Mouse (Mus musculus): ENCODE data around the gene Scrn3. TPM values are rescaled to one million over a fixed set of nuclear protein-coding genes. Genes with fewer than 3 reads are reported as not detected.

Scrn3 gene
- polyA plus RNA-seq, 1 experiment from 2014 or later, result 21.1 TPM

DNA sequence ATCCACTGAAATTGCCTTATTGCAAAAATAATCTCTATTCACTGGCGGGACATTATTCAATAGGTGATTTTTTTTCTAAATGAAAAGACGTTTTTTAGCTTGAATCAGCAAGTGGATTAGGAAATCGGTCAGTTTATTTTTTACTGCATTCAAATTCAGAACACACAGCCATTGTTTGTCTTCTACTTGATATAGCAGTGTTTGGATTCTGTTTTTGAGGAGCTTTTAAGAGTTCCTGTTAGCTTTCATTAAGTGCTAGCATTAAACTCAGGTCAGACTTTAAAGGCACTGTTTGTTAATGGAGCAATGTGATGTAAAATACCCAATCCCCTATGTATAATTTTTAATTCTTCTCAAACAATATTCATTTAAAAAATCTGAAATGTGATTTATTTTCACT, 13.6 kb upstream of the Scrn3 start:
- H3K4me1 ChIP-seq, result no peaks in the 10 kb centered on the region
- H3K9ac ChIP-seq, result no peak overlapping the region
- H3K36me3 ChIP-seq, result peaks cover 23% of the 10 kb centered on the region
- H3K4me3 ChIP-seq, result no peak overlapping the region
- no peaks in the 10 kb centered on the region for H3K27me3 ChIP-seq
- no peak overlapping the region for H3K4me2 ChIP-seq
- no peak overlapping the region for H3K27ac ChIP-seq
- WGBS, result 70% methylated on average over 3 of the region's 3 CpGs
- ATAC-seq (ENCODE audit: borderline replicate concordance, extremely low read depth, low FRiP score, low TSS enrichment), result no peak
- H3K9me3 ChIP-seq, result no peaks in the 10 kb centered on the region

DNA sequence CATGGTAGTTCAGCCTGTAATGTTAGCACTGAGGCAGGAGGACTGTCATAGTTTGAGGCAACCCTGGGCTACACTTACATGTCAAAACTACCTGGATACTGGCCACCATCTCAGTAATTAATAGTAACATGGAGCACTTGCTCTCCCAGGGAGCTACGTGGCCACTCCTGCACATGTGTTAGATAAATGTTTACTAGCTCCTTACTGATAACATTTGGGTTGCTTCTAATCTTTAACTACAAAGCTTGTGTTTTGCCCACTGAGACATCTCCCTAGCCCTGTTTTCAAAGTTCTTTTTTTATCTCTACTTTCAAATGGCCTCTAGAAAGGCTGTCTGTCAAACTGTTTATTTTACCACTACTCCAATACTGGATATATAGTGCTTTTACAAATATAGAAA, 10.4 kb upstream of the Scrn3 start:
- Histone ChIP-seq H3K27me3 (no peaks in the 10 kb centered on the region), H3K4me2 (no peak overlapping the region), H3K9me3 (no peaks in the 10 kb centered on the region), H3K9ac (no peak overlapping the region), H3K27ac (no peak overlapping the region), H3K36me3 (peaks cover 47% of the 10 kb centered on the region), H3K4me3 (no peak overlapping the region), H3K4me1 (no peaks in the 10 kb centered on the region)
- ATAC-seq (ENCODE audit: borderline replicate concordance, extremely low read depth, low FRiP score, low TSS enrichment), result no peak
- 61% methylated on average over 1 of the region's 1 CpGs for WGBS

DNA sequence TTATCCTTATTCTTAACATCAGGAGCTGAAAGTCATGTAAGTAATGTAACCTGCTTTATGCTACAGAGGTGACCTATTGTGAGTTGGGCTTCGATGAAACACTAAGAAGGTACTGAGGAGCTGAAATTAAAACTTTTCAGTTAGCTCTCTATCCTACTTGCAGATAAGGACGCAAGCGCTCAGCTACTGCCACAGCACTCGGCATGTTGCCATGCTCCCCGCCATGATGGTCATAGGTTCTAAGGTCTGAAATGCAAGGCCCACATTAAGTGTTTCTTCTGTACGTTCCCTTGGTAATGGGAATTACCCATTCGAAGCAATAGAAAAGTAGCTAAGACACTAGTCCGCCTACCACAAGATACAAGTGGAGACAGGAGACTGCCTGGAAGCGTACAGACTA, 9.7 kb upstream of the Scrn3 start:
- H3K27ac ChIP-seq, result no peak overlapping the region
- H3K27me3 ChIP-seq, result no peaks in the 10 kb centered on the region
- H3K4me3 ChIP-seq, result no peak overlapping the region
- peaks cover 43% of the 10 kb centered on the region for H3K36me3 ChIP-seq
- no peak for ATAC-seq (ENCODE audit: borderline replicate concordance, extremely low read depth, low FRiP score, low TSS enrichment)
- no peak overlapping the region for H3K4me2 ChIP-seq
- WGBS, result 91% methylated on average over 9 of the region's 9 CpGs
- no peaks in the 10 kb centered on the region for H3K9me3 ChIP-seq
- no peaks in the 10 kb centered on the region for H3K4me1 ChIP-seq
- no peak overlapping the region for H3K9ac ChIP-seq

DNA sequence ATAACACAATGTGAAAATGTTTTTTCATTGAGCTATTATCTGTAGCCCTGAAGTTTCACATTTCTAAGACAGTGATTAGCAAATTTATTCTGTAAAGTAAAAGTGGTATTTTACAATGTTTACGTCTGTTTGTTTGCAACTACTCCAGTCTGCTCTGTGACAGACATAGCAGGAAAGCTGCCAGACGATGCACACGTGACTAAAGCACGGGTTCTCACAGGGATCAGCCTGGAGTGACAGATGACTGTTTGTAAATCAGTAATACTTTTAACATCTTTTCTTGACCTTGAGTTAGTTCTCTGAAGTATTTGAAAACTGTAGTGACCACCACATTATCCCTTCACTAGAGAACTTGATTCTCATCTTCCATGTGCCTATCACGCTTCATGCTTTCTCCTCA, 7.9 kb upstream of the Scrn3 start:
- no peak for ATAC-seq (ENCODE audit: borderline replicate concordance, extremely low read depth, low FRiP score, low TSS enrichment)
- Histone ChIP-seq H3K27me3 (no peaks in the 10 kb centered on the region), H3K36me3 (peaks cover 52% of the 10 kb centered on the region), H3K9me3 (no peaks in the 10 kb centered on the region), H3K4me2 (no peak overlapping the region), H3K27ac (no peak overlapping the region), H3K4me1 (no peaks in the 10 kb centered on the region), H3K9ac (no peak overlapping the region), H3K4me3 (no peak overlapping the region)
- WGBS, result 78% methylated on average over 5 of the region's 5 CpGs

DNA sequence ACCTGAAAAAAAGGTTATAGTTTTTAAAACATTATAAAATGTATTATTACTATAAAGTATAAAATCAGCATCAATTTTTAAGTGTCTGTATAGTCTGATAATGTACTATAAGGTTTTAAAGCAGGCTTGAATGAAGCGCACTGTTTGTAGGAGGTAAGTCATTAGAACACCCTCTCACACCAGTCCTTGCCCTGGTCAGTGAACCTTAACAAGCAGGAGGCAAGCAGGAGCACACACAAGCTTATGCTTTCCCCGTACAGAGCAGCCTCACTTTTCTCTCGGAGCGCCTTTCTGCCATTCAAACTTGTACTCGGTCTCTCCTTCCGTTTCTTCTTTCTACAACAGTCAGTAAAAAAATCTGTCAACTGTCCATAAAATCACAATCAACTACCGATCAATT, 6.4 kb upstream of the Scrn3 start:
- WGBS, result 89% methylated on average over 7 of the region's 7 CpGs
- no peak overlapping the region for H3K4me3 ChIP-seq

DNA sequence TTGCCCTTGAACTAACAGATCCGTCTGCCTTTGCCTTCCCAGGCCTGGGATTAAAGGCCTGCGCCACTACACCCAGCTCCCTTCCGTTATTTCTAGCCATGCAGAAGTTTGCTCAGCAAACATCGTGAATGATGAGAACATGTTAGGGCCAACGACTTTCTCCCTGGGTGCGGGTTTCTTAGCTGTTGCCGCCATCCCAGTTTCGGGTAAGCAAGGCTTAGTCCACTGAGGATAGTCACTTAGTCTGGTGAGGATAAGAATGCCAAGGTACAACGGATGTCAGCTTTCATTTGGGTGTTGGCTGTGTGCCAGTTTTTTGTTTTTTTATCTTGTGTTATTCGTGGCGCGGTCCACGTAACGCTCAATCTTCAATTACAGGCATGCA, 708 bp downstream of the Scrn3 start:
- Histone ChIP-seq H3K36me3 (peaks cover 14% of the 10 kb centered on the region), H3K27ac (peak overlapping the region; percentile 90), H3K27me3 (no peaks in the 10 kb centered on the region), H3K9ac (peak overlapping the region; percentile 65), H3K9me3 (no peaks in the 10 kb centered on the region), H3K4me3 (peak overlapping the region; percentile 86), H3K4me2 (peak overlapping the region; percentile 62), H3K4me1 (peaks cover 17% of the 10 kb centered on the region)
- 27% methylated on average over 14 of the region's 14 CpGs for WGBS
- peak; percentile 44; the same call in 1 of the 2 replicates for ATAC-seq (ENCODE audit: borderline replicate concordance, extremely low read depth, low FRiP score, low TSS enrichment)

More for the DNA sequence above, 6.4 kb upstream of the Scrn3 start:
- no peaks in the 10 kb centered on the region for H3K27me3 ChIP-seq
- no peak overlapping the region for H3K27ac ChIP-seq
- H3K9ac ChIP-seq, result no peak overlapping the region
- ATAC-seq (ENCODE audit: borderline replicate concordance, extremely low read depth, low FRiP score, low TSS enrichment), result no peak
- H3K4me1 ChIP-seq, result no peaks in the 10 kb centered on the region; the same call in 1 of the 2 replicates
- peaks cover 53% of the 10 kb centered on the region for H3K36me3 ChIP-seq
- no peaks in the 10 kb centered on the region for H3K9me3 ChIP-seq
- no peak overlapping the region for H3K4me2 ChIP-seq

DNA sequence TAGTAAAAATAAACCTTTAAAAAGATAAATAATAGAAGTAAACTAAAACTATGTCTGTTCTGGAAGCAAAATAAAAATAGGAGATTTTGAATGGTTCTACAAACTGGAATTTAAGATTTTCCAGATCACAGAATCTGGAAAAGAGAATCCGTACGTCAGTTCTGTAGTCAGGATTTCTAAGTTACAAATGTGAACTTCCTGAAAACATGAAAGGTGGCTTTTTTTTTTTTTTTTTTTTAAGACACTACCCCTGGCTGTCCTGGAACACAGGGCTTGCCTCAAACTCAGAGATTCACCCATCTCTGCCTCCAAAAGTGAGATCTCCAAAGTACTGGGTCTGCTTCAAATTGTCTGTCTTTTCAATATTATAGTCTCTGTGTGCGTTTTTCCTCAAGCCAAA, 1.9 kb downstream of the Scrn3 start:
- 85% methylated on average over 3 of the region's 3 CpGs for WGBS
- Histone ChIP-seq H3K4me3 (no peak overlapping the region), H3K27me3 (no peaks in the 10 kb centered on the region), H3K9me3 (no peaks in the 10 kb centered on the region), H3K4me1 (peaks cover 17% of the 10 kb centered on the region), H3K27ac (no peak overlapping the region), H3K4me2 (no peak overlapping the region), H3K9ac (no peak overlapping the region), H3K36me3 (peaks cover 9% of the 10 kb centered on the region; the same call in 1 of the 2 replicates)
- no peak for ATAC-seq (ENCODE audit: borderline replicate concordance, extremely low read depth, low FRiP score, low TSS enrichment)

DNA sequence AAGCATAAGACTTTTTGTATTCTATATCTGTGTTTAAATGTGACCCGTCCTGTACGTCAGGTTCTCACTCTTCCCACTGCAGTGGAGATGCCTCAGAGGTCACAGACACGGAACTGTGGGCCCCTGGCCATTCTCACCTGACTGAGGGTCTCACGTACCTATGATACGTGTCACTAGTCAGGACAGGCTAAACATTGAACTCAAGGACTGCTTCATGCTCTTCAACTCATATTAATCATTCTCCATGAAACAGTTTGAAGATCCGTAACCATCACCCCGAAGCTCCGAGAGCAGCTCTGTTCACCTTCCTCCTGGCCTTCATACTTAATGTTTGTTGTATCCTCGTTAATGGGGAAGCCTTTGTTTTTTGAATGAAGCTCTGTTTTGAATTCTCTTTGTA, 5.0 kb downstream of the Scrn3 start:
- WGBS, result 88% methylated on average over 9 of the region's 9 CpGs
- Histone ChIP-seq H3K9me3 (no peaks in the 10 kb centered on the region), H3K9ac (no peak overlapping the region), H3K4me3 (no peak overlapping the region), H3K36me3 (peaks cover 3% of the 10 kb centered on the region; the same call in 1 of the 2 replicates), H3K27me3 (no peaks in the 10 kb centered on the region), H3K4me1 (peaks cover 11% of the 10 kb centered on the region; the same call in 1 of the 2 replicates), H3K27ac (no peak overlapping the region), H3K4me2 (no peak overlapping the region)
- no peak for ATAC-seq (ENCODE audit: borderline replicate concordance, extremely low read depth, low FRiP score, low TSS enrichment)

DNA sequence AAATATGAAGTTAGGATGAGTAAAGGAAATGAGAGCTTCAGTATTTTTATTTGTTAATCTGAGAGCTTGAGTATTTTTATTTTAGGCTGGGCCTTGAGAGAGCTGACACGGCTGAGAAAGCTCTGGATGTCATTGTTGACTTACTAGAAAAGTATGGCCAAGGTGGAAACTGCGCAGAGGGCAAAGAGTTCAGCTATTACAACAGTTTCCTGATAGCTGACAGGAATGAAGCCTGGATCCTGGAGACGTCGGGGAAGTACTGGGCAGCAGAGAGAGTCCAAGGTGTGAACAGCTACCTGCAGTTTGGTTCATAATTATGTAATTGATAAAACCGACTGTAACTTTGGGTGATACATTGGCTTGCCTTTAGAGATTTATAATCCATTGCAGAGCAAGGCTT, 6.8 kb downstream of the Scrn3 start:
- Histone ChIP-seq H3K4me1 (no peaks in the 10 kb centered on the region), H3K36me3 (peaks cover 3% of the 10 kb centered on the region; the same call in 1 of the 2 replicates), H3K9me3 (no peaks in the 10 kb centered on the region), H3K27me3 (no peaks in the 10 kb centered on the region), H3K9ac (no peak overlapping the region), H3K4me2 (no peak overlapping the region), H3K27ac (no peak overlapping the region), H3K4me3 (no peak overlapping the region)
- WGBS, result 77% methylated on average over 5 of the region's 5 CpGs
- ATAC-seq (ENCODE audit: borderline replicate concordance, extremely low read depth, low FRiP score, low TSS enrichment), result no peak

DNA sequence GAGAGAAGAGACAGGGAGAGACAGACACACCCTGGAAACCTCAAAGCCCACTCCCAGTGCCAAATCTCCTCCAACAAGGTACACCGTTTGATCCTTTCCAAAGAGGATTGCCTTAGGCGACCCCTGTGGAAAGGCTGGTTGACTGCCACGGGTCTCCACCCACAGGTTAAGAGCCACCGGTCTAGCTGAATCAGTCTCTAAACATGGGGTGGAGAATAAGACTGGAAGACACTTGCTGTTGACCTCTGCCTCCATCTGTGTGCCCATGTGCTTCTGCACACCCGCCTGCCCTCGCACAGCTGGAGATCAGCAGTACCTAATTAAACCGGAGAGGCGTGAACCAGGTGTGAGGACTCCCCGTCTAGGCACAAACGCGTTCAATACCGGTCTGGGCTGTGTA, 10.6 kb downstream of the Scrn3 start:
- H3K4me1 ChIP-seq, result no peaks in the 10 kb centered on the region
- H3K4me3 ChIP-seq, result no peak overlapping the region
- H3K27me3 ChIP-seq, result no peaks in the 10 kb centered on the region
- no peak overlapping the region for H3K9ac ChIP-seq
- no peak overlapping the region for H3K27ac ChIP-seq
- H3K9me3 ChIP-seq, result no peaks in the 10 kb centered on the region
- no peak overlapping the region for H3K4me2 ChIP-seq
- peaks cover 3% of the 10 kb centered on the region; the same call in 1 of the 2 replicates for H3K36me3 ChIP-seq
- WGBS, result 58% methylated on average over 12 of the region's 12 CpGs
- ATAC-seq (ENCODE audit: borderline replicate concordance, extremely low read depth, low FRiP score, low TSS enrichment), result no peak

DNA sequence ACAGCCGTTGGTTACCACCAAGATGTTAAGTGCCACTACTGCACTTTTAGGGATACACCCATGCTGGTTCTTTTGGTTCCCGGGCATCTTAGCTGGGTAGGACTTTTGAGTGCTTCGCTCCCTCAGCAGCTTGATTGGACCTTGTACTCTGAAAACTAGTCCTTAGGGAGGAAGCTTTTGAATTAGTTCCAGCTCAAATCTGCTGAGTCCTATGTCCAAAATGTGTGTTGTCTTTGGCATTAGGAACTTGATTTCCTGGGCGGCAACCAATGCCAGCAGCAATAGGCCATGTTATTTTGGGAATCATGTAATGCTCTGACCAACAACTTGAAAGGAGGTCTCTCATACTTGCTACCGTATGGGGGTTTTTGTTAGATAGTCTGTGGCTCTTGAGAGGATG, 13.5 kb downstream of the Scrn3 start:
- H3K9me3 ChIP-seq, result no peaks in the 10 kb centered on the region
- H3K27me3 ChIP-seq, result no peaks in the 10 kb centered on the region
- no peak overlapping the region for H3K9ac ChIP-seq
- ATAC-seq (ENCODE audit: borderline replicate concordance, extremely low read depth, low FRiP score, low TSS enrichment), result no peak
- H3K27ac ChIP-seq, result no peak overlapping the region
- H3K4me2 ChIP-seq, result no peak overlapping the region
- H3K4me3 ChIP-seq, result no peak overlapping the region
- WGBS, result 85% methylated on average over 5 of the region's 5 CpGs
- H3K36me3 ChIP-seq, result no peaks in the 10 kb centered on the region
- H3K4me1 ChIP-seq, result no peaks in the 10 kb centered on the region

DNA sequence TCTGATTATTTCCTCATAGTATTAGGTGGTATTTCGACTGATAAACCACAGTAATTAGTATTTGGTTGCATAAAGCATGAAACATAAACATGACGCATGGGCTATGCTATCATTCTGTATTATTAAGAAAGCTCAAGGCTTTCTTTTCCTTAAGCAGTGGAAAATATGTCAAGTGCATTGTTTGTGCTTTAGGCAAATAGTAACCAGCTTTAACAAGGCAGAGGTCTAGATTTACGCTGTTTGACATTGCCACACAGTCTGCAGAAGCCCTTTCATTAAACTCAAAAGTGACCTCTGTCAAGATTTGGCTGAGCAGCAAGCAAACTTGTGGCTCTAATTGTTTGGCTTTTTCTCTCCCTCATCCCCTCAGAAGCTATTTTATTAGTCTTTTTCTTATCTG, 23.5 kb downstream of the Scrn3 start:
- H3K36me3 ChIP-seq, result no peaks in the 10 kb centered on the region
- no peak overlapping the region for H3K9ac ChIP-seq
- no peak overlapping the region for H3K4me2 ChIP-seq
- WGBS, result 81% methylated on average over 3 of the region's 3 CpGs
- no peaks in the 10 kb centered on the region for H3K4me1 ChIP-seq
- H3K9me3 ChIP-seq, result no peaks in the 10 kb centered on the region
- ATAC-seq (ENCODE audit: borderline replicate concordance, extremely low read depth, low FRiP score, low TSS enrichment), result no peak
- H3K27me3 ChIP-seq, result no peaks in the 10 kb centered on the region
- H3K27ac ChIP-seq, result no peak overlapping the region
- H3K4me3 ChIP-seq, result no peak overlapping the region

DNA sequence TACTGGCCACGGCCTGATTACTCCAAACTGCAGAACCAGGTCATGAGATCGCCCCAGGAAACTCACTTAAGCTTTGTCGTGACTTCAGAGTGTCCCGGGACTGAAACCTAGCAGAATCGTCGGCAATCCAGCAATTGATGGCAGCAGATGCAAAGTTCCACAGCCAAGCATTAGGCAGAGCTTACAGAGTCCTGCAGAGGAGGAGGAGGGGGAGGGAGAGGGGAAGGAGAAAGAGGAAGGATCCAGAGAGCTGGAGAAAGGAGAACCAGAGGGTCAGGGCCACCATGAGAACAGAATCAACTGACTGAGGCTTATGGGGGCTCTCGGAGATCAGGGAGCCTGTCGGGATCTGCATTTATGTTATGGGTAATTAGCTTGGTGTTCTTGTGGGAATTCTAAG, 26.0 kb downstream of the Scrn3 start:
- Histone ChIP-seq H3K36me3 (no peaks in the 10 kb centered on the region), H3K4me3 (no peak overlapping the region), H3K9me3 (no peaks in the 10 kb centered on the region), H3K27ac (no peak overlapping the region), H3K9ac (no peak overlapping the region), H3K4me1 (peaks cover 1% of the 10 kb centered on the region; the same call in 1 of the 2 replicates), H3K4me2 (no peak overlapping the region), H3K27me3 (no peaks in the 10 kb centered on the region)
- ATAC-seq (ENCODE audit: borderline replicate concordance, extremely low read depth, low FRiP score, low TSS enrichment), result no peak
- WGBS, result 77% methylated on average over 8 of the region's 8 CpGs
